Mouse (Mus musculus): ENCODE measurements around the gene Rc3h2. TPM values are rescaled to one million over a fixed set of nuclear protein-coding genes. Genes with fewer than 3 reads are reported as not detected.
A peak's percentile ranks its signal among the peaks of the same experiment; 100 is the strongest.

Rc3h2 gene
- total and polyA plus RNA-seq, 3 experiments: 5.7 to 7.9 (median 6.2) TPM

DNA sequence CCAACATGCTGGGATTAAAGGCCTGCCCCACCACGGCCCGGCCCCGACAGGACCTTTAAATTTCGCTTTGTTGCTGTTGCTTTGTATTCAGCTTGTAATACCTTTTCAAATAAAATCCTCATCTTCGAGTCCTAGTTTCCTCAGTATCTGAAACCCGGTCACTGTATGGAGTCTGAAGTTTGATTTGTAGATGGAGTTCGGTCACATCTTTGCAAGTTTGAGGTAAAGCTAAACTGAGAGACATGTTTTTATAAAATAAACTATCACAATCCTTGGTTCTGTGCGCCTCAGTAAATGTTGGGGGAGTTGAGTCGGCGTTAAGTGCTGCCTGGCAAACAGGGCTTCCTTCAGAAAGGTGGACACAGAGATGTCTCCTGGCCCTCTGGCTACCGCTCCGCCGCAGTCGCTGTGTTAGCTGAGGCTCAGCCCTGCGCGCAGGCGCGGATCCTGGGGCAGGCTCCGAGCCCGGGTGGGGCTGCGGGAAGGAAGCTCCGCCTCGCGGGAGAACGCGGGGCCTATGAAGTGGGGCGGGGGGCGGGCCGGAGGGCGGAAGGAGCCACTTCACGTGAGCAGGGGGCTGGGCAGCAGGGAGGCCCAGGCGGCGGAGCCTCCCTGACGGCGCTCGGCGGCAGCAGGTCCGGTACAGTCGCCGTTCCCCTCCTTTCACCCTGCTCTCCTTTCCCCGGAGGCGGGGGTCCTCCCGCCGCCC lies 29.1 kb upstream of the Rc3h2 start:
- Histone ChIP-seq H3K9me3 (replicated peaks; ENCODE audit: low read length) (no peaks in the 10 kb centered on the region), H3K36me3 (replicated peaks in 1 of 2; ENCODE audit: control insufficient read depth in 1 of 2, insufficient read depth in 1 of 2, low read length in 1 of 2) (peaks cover 0 to 13% of the 10 kb centered on the region in 2 experiments), H3K4me3 (replicated peaks in 1 of 3; ENCODE audit: low read depth in 2 of 3, low read length in 2 of 3, poor library complexity in 1 of 3) (peak overlapping the region; percentile 72 to 77 (median 75)), H3K27ac (ENCODE audit: insufficient read depth, low read depth) (no peak overlapping the region), H3K9ac (ENCODE audit: insufficient read depth, low read depth) (peak overlapping the region; percentile 96), H3K4me1 (ENCODE audit: control insufficient read depth in 1 of 2, insufficient read depth in 2 of 2) (peaks cover 0 to 16% of the 10 kb centered on the region in 2 experiments; a peak in 2 of 4 replicates), H3K79me2 (replicated peaks; ENCODE audit: control insufficient read depth, extremely low read depth, insufficient read depth, poor library complexity, severe bottlenecking) (peaks cover 42% of the 10 kb centered on the region), H3K4me2 (ENCODE audit: insufficient read depth, low read depth, poor library complexity, severe bottlenecking) (peak overlapping the region; percentile 67), H3K27me3 (replicated peaks) (no peaks in the 10 kb centered on the region)
- DNase-seq (ENCODE audit: extremely low read depth): peak; percentile 93
- dilution Hi-C loops (cut with MboI; ENCODE audit: extremely low pct_ligation_motif_present, extremely low pct_unique_long_range_greater_than_20kb, low sequenced_read_pairs): no loop called here
- 0 out of 2 replicates have a peak, but pooled peaks have one; percentile 6 for TF ChIP-seq CHD1 (IDR thresholded peaks at IDR 0.05; ENCODE audit: low read depth, low read length)
- peak; percentile 69 for TF ChIP-seq TCF12 (IDR thresholded peaks at IDR 0.05; ENCODE audit: low read depth, low read length)
- peak; percentile 69 for TF ChIP-seq ZMIZ1 (IDR thresholded peaks at IDR 0.05; ENCODE audit: low read depth, low read length)
- TF ChIP-seq HCFC1 (IDR thresholded peaks at IDR 0.05; ENCODE audit: low read depth, low read length): peak; percentile 73
- no peak for TF ChIP-seq MYC (IDR thresholded peaks at IDR 0.05; ENCODE audit: low read depth, low read length)
- TF ChIP-seq CHD2 (IDR thresholded peaks at IDR 0.05; ENCODE audit: low read length): peak; percentile 83
- TF ChIP-seq USF2 (conservative IDR thresholded peaks at IDR 0.05; ENCODE audit: low read depth, low read length): peak; percentile 37; the same call in 1 of the 2 replicates
- no peak for TF ChIP-seq ZC3H11A (IDR thresholded peaks at IDR 0.05; ENCODE audit: low read depth, low read length)
- peak; percentile 76 for TF ChIP-seq ELF1 (IDR thresholded peaks at IDR 0.05; ENCODE audit: low read depth, low read length)
- TF ChIP-seq POLR2A (IDR thresholded peaks at IDR 0.05; ENCODE audit: low read depth, low read length): peak; percentile 90
- TF ChIP-seq TBP (conservative IDR thresholded peaks at IDR 0.05; ENCODE audit: low read depth, low read length): no peak
- peak; percentile 84 for TF ChIP-seq USF1 (IDR thresholded peaks at IDR 0.05; ENCODE audit: low read depth, low read length)
- TF ChIP-seq RCOR1 (conservative IDR thresholded peaks at IDR 0.05; ENCODE audit: low read depth, low read length): no peak; the same call in 1 of the 2 replicates
- peak; percentile 68 for TF ChIP-seq MAZ (IDR thresholded peaks at IDR 0.05; ENCODE audit: low read depth, low read length)
- peak; percentile 50; the same call in 1 of the 2 replicates for TF ChIP-seq IRF4 (IDR thresholded peaks at IDR 0.05; ENCODE audit: low read depth, low read length)
- TF ChIP-seq ETS1 (conservative IDR thresholded peaks at IDR 0.05; ENCODE audit: low read depth, low read length): peak; percentile 19; the same call in 1 of the 2 replicates
- peak; percentile 57; the same call in 1 of the 2 replicates for TF ChIP-seq POLR2AphosphoS2 (IDR thresholded peaks at IDR 0.05; ENCODE audit: low read depth, low read length)
- peak; percentile 55; the same call in 1 of the 2 replicates for TF ChIP-seq MXI1 (IDR thresholded peaks at IDR 0.05; ENCODE audit: low read depth, low read length)
- no peak for TF ChIP-seq CTCF (conservative IDR thresholded peaks at IDR 0.05 in 1 of 2, IDR thresholded peaks at IDR 0.05 in 1 of 2; ENCODE audit: low read depth in 2 of 2, low read length in 2 of 2)
- TF ChIP-seq SIN3A (IDR thresholded peaks at IDR 0.05; ENCODE audit: low read length): peak; percentile 80
- peak; percentile 88 for TF ChIP-seq NELFE (IDR thresholded peaks at IDR 0.05; ENCODE audit: low read depth, low read length)
- TF ChIP-seq MAX (IDR thresholded peaks at IDR 0.05; ENCODE audit: low read length): peak; percentile 55; the same call in 1 of the 2 replicates
- TF ChIP-seq E2F4 (IDR thresholded peaks at IDR 0.05; ENCODE audit: insufficient replicate concordance, low read depth, low read length): no peak
- 0 out of 2 replicates have a peak, but pooled peaks have one; percentile 59 for TF ChIP-seq KAT2A (IDR thresholded peaks at IDR 0.05; ENCODE audit: insufficient replicate concordance, low read length)
- TF ChIP-seq NRF1 (IDR thresholded peaks at IDR 0.05; ENCODE audit: low read depth, low read length): peak; percentile 84
- no peak for TF ChIP-seq JUN (IDR thresholded peaks at IDR 0.05; ENCODE audit: insufficient read depth, low read depth, low read length)
- TF ChIP-seq BHLHE40 (IDR thresholded peaks at IDR 0.05; ENCODE audit: low read depth, low read length): peak; percentile 99
- in situ Hi-C loops (cut with MboI; ENCODE audit: low pct_ligation_motif_present, low pct_unique_long_range_greater_than_20kb, low sequenced_read_pairs): no loop called here

All from CH12.LX (cell line).